Mouse (Mus musculus) lung, postnatal 14 days (tissue): ENCODE measurements around the gene Mpp1.
A peak's percentile ranks its signal among the peaks of the same experiment; 100 is the strongest.

Experiments used
- DNase-seq: peaks from one replicate; pipeline ENCODE4 v3.0.0; 2021

Gene Mpp1

GRCm38 (mm10) chrX:75130467-75131160, at the start of gene Mpp1:
Gene Mpp1, minus strand, starts transcription at chrX:75131016.
- peak; percentile 81 for DNase-seq

DNA sequence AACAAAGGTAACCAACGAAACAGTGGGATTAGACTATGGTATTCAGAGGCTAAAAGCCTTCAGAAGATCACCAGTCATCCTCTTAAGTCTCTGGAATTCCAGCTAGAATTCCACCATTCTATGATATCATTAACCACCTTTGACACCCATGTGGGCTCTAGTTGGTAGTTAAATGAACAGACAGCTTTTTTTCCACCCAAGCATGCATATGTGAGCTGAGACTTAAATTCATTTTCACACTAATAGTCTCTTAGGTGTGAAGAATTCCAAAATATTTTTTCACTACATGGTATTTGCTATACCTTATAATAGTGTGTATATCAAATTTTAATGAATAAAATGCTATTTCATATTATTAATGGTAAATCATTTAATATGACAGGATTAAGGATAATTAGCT, 32.9 kb upstream of the Mpp1 start, which contains the start of gene Smim9:
Gene Smim9 (minus strand): TSS at position 101 of the 400 bp plus-strand sequence.
- no peak for DNase-seq

GRCm38 (mm10) chrX:75155576-75156243, 24.9 kb upstream of the Mpp1 start:
- peak; percentile 19 for DNase-seq

DNA sequence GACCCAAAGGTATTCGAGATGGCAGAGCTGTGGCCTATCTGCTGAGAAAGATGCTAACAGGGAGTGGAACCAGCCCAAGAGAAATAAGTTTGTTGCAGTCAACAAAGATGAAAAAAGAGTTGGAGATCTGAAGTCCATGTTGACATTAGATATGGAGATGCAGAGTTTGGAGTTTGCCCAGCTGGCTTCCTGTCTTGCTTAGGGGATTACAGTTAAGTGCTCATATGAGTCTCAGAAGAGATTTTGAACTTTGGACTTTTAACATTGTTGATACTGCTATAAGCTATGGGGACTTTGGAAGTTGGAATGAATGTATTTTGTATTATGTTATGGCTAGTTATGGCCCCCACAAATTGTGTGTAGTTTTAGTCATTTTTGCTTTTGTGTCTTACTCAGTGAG, 21.4 kb upstream of the Mpp1 start:
- DNase-seq = no peak

GRCm38 (mm10) chrX:75150304-75150703, 19.5 kb upstream of the Mpp1 start:
- no peak for DNase-seq

- no peak for DNase-seq
Observed at GRCm38 (mm10) chrX:75148414-75148813, 17.6 kb upstream of the Mpp1 start.

DNA sequence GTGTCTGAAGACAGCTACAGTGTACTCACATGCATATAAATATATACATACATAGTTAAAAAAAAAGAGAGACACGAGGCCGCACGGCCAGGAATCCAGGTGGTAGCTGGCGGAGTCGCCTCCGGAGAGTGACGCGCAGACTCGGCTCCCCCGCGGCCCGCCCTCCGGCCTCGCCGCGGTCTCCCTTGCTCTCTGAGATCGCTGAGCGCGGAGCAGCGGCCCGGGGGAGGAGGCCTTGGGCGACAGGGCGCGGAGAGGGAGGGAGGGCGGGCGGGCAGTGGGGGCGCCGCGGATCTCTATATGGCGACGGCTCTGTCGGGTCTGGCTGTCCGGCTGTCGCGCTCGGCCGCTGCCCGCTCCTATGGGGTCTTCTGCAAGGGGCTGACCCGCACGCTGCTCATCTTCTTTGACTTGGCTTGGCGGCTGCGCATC, 12.3 kb upstream of the Mpp1 start:
- peak; percentile 3 for DNase-seq

- DNase-seq = no peak
Observed at GRCm38 (mm10) chrX:75138182-75138581, 7.4 kb upstream of the Mpp1 start.

GRCm38 (mm10) chrX:75137729-75138128, 6.9 kb upstream of the Mpp1 start:
- no peak for DNase-seq

DNA sequence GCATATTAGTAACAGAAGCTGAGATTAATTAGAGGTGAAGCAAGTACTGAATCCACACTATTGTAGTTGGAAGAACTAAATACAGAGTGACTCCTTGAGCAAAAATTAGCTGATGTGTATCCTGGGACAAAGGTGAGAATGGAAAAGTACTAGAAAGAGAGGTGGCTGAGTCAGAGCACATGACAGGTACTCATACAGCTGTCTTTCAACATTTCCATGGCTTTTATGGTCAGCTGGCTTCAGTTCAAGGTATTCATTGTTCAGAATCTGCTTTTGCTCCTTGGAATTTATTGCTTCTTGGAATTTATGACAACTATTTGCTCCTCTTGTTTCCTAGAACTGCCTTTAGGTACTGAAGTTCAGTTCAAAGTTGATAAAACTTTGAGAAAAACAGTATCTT, 6.1 kb upstream of the Mpp1 start:
- DNase-seq = no peak

DNA sequence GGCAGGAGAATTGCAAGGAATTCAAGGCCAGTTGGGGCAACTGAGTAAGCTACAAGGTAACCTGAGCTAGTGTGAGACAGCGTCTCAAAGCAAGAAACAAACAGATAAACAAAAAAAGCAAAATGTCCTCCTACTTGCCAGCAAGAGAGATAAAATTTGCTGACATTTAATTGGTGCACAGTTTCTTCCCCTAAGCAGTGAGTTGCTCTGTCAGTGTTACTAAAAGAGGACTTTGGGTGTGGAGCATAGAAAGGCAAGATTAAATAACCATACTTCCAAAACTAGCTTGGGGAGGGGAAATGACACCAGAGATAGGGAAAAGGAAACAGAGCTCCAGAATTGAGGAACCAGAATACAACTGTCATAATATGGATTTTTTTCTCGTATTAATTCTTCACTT, 1.3 kb downstream of the Mpp1 start:
- no peak for DNase-seq

DNA sequence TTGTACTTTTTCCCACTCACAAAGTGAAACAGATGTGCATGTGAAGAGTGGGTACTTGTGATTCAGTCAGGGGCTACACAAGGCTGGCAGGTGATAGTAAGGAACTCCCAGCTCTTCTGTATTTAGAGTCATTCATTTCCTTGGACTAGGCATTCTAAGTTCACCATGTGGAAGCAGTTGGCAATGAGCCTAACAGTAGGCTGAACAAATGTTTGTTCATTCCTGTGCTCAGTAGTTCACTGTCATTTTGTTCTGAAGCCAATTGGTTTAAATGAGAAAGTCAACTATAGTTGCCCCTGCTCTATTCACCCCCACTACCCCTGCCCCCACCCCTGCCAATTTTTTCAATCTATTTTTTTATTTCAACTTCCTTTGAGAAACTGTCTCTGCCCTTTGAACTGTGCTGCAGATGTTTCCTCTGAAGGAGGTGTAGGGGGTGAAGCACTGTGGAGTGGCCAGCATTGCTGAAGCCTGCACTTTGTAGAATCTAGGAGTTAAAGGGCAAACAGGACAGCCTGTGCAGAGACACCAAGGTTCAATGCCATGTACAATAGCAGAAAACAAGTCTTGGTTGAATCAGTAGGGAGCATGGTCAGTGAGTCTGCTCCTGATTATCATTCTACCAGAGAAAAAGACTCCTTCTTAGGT, 2.4 kb downstream of the Mpp1 start:
- DNase-seq = peak; percentile 4

GRCm38 (mm10) chrX:75126893-75127292, 3.9 kb downstream of the Mpp1 start:
- DNase-seq = no peak

DNA sequence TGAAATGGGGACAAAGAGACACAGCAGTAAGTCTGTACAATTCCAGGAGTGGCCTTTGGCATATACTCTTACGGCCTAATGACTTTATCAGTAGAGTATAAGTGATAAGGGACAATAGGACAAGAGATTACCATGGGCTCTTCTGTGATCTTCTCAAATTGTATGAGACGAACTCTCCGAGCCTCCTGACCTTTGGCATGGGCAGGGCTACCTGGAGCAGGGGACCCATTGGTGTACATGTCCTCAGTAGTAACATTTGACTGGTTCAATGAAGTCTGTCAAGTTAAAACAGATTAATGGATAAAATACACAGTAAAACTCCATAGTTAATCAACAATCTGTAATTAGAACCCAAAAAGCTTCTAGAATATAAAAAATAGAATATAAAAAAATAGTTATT, 5.2 kb downstream of the Mpp1 start:
- no peak for DNase-seq

DNA sequence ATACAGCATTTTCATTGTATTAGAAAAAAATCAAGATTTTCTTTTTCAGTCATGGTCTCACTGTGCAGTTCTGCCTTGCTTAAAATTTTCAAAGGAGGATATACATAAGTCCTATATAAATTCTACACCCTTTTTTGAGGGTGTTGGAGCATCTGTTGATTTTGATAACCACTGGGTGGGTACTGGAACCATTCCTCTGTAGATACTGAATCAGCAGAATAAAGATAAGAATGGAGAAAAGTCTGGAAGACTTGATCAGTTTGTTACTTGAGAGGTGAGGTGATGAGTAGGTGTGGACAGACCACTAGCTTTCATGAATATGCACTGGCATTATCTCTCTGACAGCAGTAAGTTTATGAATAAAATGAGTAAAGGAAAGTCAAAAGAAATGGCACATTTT, 15.3 kb downstream of the Mpp1 start:
- DNase-seq = no peak

DNA sequence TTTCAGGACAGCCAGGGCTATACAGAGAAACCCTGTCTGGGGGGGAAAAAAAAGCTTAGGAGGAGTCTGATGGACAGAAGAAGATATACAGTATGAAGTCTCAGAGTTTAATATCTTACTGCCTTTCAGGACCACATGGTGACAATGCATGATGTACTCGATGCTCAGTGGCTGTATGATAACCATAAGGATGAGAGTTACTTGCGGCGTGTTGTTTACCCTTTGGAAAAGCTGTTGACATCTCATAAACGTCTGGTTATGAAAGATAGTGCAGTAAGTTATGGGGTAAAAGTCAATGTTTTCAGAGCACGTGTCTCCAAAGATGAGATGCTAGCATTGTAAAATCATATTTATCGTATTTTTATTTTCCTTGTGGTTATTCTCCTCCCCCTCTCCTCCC, 28.5 kb downstream of the Mpp1 start:
- DNase-seq = no peak

DNA sequence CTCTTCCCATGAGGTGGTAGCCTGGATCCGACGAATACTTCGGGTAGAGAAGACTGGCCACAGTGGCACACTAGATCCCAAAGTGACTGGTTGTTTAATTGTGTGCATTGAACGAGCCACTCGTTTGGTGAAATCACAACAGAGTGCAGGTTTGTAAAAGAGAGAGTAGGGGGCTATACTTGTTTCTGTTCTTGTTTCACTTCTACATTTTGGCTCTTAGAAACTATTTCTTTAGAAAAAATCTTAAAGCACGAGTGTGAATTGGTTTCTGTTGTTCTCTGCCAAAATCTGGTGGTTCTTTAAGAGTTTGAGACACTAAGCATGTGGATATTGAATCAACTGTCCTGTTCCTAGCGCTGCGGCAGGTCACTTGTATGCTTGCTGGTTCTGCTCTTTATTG, 32.0 kb downstream of the Mpp1 start:
- DNase-seq = no peak

DNA sequence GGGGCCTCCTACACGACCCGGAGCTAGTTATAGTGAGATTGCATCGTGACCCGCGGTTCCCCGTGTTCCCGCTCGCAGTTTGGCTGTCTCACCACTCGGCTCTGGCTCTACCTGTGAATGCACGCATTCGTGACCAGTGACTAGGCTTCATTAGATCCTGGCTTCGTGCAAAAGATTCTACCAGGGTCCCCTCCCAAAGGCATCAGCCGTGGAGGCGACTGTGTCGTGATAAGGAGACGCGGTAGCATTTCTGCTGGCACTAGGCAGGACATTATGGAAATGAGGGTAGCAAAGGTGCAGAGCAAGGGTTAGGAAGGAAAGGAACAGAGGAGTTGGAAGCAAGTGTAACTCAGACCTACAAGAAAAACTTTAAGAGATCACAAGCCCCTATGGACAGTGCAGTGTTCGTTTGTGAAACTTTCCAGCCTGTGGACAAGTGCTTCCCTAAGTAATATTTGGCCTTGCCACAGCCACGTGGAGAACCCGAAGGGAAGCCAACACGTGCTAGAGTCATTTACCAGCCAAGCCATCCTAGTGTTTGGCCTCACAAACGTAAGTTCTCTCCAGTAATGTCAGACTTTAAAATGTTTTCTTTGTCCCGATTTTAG, 34.5 kb downstream of the Mpp1 start:
- no peak for DNase-seq

GRCm38 (mm10) chrX:75095369-75096162, 35.2 kb downstream of the Mpp1 start, which contains the start of gene Dkc1:
Gene Dkc1, plus strand, starts transcription at chrX:75095854.
- peak; percentile 87 for DNase-seq

DNA sequence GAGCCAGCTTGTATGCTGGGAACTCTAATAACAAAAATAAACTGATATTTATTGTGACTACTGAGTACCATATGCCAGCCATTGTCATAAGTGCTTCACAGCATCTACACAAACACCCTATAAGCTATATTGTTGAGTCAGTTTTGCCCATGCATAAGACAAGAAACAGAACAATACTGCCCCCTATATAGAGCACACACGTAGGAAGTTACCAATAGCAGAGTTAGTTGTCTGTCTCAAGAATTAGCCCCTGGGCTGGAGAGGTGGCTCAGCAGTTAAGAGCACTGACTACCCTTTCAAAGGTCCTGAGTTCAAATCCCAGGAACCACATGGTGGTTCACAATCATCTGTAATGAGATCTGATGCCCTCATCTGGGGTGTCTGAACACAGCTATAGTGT, 45.2 kb downstream of the Mpp1 start:
- DNase-seq = no peak

DNA sequence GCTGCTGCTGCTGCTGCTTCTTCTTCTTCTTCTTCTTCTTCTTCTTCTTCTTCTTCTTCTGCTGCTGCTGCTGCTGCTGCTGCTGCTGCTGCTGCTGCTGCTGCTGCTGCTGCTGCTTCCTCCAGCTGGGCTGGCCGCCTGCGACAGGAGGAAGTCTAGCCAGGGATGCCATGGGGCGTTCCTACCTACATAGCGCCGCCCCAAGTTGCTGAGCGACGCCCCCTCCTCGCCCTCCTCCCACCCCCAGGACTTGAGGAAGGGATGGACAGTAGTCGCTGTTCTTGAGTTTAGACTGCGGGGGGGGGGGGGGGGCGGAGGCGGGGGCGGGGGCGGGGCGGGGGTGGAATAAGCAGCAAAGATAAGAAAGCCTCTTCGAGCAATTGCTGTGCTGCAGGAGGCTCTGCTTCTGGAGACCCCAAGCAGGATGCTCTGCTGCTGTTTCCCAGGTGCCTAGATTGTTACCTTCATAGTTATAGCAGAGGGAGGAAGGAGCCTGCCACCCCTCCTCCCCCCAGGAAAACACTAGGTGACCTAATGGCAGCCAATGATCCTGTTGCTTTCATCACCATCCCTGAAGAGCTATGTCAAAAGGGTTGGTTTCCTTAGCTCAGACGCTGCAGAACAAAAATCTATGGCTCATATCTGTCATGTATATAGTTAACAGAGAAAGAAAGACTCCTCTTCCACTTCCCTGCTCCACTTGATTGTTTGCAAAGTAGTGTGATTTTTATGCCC, 45.9 kb downstream of the Mpp1 start, which contains the start of gene Gab3:
Gene Gab3 (minus strand): TSS at position 685 of the 735 bp plus-strand sequence.
- peak; percentile 62 for DNase-seq
